Mouse (Mus musculus) liver, adult 2 months (tissue): ENCODE measurements around the gene Carm1. TPM values are rescaled to one million over a fixed set of nuclear protein-coding genes. Genes with fewer than 3 reads are reported as not detected.

Experiments
- DNase-seq: peaks from one replicate; pipeline ENCODE4 v3.0.0-alpha.2; 2011; ENCODE audit warnings: low read depth, low spot score; ENCODE audit errors: extremely low read depth
- H3K27ac ChIP-seq: fragments of 200-500 bp; replicated peaks from 2 replicates; pipeline ENCODE4 v1.5.1; 2012; ENCODE audit warnings: low read depth, mild to moderate bottlenecking, control low read depth, inconsistent platforms, low read length; ENCODE audit not compliant: insufficient read depth
- H3K27me3 ChIP-seq: fragments of 200-500 bp; 2 replicates; pipeline ENCODE4 v1.6.1; 2012; ENCODE audit warnings: mild to moderate bottlenecking, moderate library complexity, low read length, inconsistent platforms; ENCODE audit not compliant: control insufficient read depth, insufficient read depth
- H3K36me3 ChIP-seq: fragments of 200-500 bp; 2 replicates; pipeline ENCODE4 v1.6.1; 2012; ENCODE audit warnings: low read length, inconsistent platforms; ENCODE audit not compliant: control insufficient read depth, insufficient read depth
- H3K4me1 ChIP-seq: fragments of 200-500 bp; 2 replicates; pipeline ENCODE4 v1.6.1; 2011; ENCODE audit warnings: low read length; ENCODE audit not compliant: control insufficient read depth, insufficient read depth
- H3K4me3 ChIP-seq: fragments of 200-500 bp; 2 replicates; pipeline ENCODE4 v1.5.1; 2011; ENCODE audit warnings: low read depth, mild to moderate bottlenecking, control low read depth, low read length, moderate library complexity; ENCODE audit not compliant: insufficient read depth
- H3K79me2 ChIP-seq: fragments of 200-500 bp; 2 replicates; pipeline ENCODE4 v1.6.1; 2012; ENCODE audit warnings: inconsistent platforms, mild to moderate bottlenecking, low read length, moderate library complexity; ENCODE audit not compliant: control insufficient read depth, insufficient read depth
- H3K9ac ChIP-seq: fragments of 200-500 bp; 2 replicates; pipeline ENCODE4 v1.6.1; 2012; ENCODE audit warnings: low read depth, mild to moderate bottlenecking, control low read depth, inconsistent platforms, low read length
- CTCF ChIP-seq: fragments of 200-500 bp; IDR thresholded peaks from 2 replicates; pipeline ENCODE4 v1.5.1; 2011; ENCODE audit warnings: low read depth, low read length, control low read depth
- POLR2A ChIP-seq: fragments of 200-500 bp; IDR thresholded peaks from 2 replicates; pipeline ENCODE4 v1.6.1; 2011; ENCODE audit warnings: low read length, control low read depth; ENCODE audit not compliant: insufficient read depth; ENCODE audit errors: extremely low read depth
- WGBS: fragments of 180-500 bp; shearing (Covaris S2); methylation state at CpG from one replicate; pipeline ENCODE4 v1.1.7; 2018; 5-methylcytosine and 5-hydroxymethylcytosine counted together
- polyA plus RNA-seq: library from polyadenylated mRNA; depleted of rRNA; stranded (reverse); fragments of >200 nt; gene quantifications from 2 replicates; pipeline ENCODE4 v1.2.3, GENCODE M21; 2012; rRNA removed
- total RNA-seq: library from RNA; depleted of rRNA; stranded (reverse); fragments of >200 nt; gene quantifications from 2 replicates; pipeline ENCODE4 v1.2.3, GENCODE M21; 2014; rRNA removed

The Carm1 gene
- total RNA-seq (5.0 and 8.1 TPM in 2 replicates), polyA plus RNA-seq (23.4 and 28.5 TPM in 2 replicates)

- H3K27ac ChIP-seq, result peak within 1 kb of the TSS; percentile 75
- peaks cover 10% of the 10 kb centered on the region; the same call in 1 of the 2 replicates for H3K79me2 ChIP-seq
- no peaks in the 10 kb centered on the region for H3K36me3 ChIP-seq
- TF ChIP-seq POLR2A (no peak), CTCF (peak; percentile 65)
- H3K9ac ChIP-seq, result peak within 1 kb of the TSS; percentile 98
- H3K4me1 ChIP-seq, result peaks cover 2% of the 10 kb centered on the region
- DNase-seq, result no peak
- H3K4me3 ChIP-seq, result peak within 1 kb of the TSS; percentile 96
- H3K27me3 ChIP-seq, result no peaks in the 10 kb centered on the region
- 10% methylated on average over 52 of the region's 52 CpGs for WGBS
Measured at GRCm38 (mm10) chr9:21546789-21547074, at the start of gene Carm1. Gene Carm1 (plus strand): TSS chr9:21546894.

DNA sequence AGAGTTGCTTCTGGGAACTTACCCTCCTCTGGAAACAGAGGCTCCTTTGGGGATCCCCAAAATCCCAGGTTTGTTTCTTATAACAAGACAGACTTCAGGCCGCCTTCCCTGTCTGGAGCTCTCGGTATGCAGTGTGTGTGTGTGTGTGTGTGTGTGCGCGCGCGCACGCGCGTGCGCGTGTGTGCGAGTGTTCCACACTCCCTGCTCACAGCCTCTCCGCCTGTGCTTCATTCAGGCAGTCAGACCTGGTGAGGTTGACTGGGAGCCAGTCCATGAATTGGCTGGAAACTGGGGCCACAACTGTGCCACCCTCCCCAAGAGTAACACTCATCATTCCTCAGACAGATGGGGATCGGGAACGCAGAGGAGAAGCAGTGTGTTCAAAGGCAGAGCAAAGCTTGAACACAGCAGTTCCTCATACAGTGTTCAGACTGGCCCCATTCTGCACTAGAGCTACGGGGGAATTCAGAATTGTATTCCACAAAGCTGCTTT lies 49.6 kb upstream of the Carm1 start:
- WGBS, result 97% methylated on average over 16 of the region's 16 CpGs
- TF ChIP-seq POLR2A (no peak), CTCF (no peak)
- no peak for DNase-seq
- Histone ChIP-seq H3K9ac (no peak overlapping the region), H3K79me2 (no peaks in the 10 kb centered on the region), H3K4me3 (no peak overlapping the region), H3K4me1 (no peaks in the 10 kb centered on the region), H3K36me3 (peaks cover 7% of the 10 kb centered on the region), H3K27me3 (no peaks in the 10 kb centered on the region), H3K27ac (no peak overlapping the region)

GRCm38 (mm10) chr9:21497664-21498063 lies 49.0 kb upstream of the Carm1 start:
- no peak overlapping the region for H3K4me3 ChIP-seq
- H3K9ac ChIP-seq, result no peak overlapping the region
- TF ChIP-seq CTCF, result no peak
- TF ChIP-seq POLR2A, result no peak
- 88% methylated on average over 2 of the region's 2 CpGs for WGBS
- peaks cover 7% of the 10 kb centered on the region for H3K36me3 ChIP-seq
- H3K4me1 ChIP-seq, result no peaks in the 10 kb centered on the region
- no peak for DNase-seq
- no peak overlapping the region for H3K27ac ChIP-seq
- no peaks in the 10 kb centered on the region for H3K27me3 ChIP-seq
- no peaks in the 10 kb centered on the region for H3K79me2 ChIP-seq

GRCm38 (mm10) chr9:21498284-21498902 lies 48.3 kb upstream of the Carm1 start:
- no peak for DNase-seq
- 94% methylated on average over 12 of the region's 12 CpGs for WGBS
- Histone ChIP-seq H3K27ac (no peak overlapping the region), H3K36me3 (peaks cover 7% of the 10 kb centered on the region), H3K4me3 (no peak overlapping the region), H3K4me1 (no peaks in the 10 kb centered on the region), H3K79me2 (no peaks in the 10 kb centered on the region), H3K9ac (no peak overlapping the region), H3K27me3 (no peaks in the 10 kb centered on the region)
- TF ChIP-seq POLR2A (no peak), CTCF (no peak)

- Histone ChIP-seq H3K79me2 (no peaks in the 10 kb centered on the region), H3K27me3 (no peaks in the 10 kb centered on the region), H3K4me3 (no peak overlapping the region), H3K27ac (no peak overlapping the region), H3K4me1 (no peaks in the 10 kb centered on the region), H3K36me3 (peaks cover 11% of the 10 kb centered on the region), H3K9ac (no peak overlapping the region)
- TF ChIP-seq CTCF (no peak), POLR2A (no peak)
- DNase-seq, result no peak
- 95% methylated on average over 8 of the region's 8 CpGs for WGBS
Measured at GRCm38 (mm10) chr9:21503352-21503751, 43.3 kb upstream of the Carm1 start.

DNA sequence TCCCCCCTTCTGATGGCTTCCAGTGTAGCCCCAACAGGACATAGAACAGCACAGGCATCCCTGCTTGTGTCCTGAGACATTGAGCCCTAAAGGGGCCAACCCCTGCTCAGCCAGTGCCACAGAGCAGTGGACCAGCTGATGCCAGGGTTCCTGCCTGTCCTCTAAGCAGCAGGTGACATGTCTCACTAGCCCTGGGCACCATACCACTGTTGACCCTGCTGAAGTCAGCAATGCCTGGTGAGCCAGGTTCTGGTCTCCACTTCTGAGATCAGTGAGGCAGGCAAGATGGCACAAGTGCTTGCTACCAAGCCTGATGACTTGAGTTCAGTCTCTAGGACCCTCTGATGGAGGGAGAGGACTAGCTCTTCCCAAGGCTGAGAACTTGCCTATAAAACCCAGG lies 40.9 kb upstream of the Carm1 start:
- TF ChIP-seq CTCF (no peak), POLR2A (no peak)
- peaks cover 5% of the 10 kb centered on the region; the same call in 1 of the 2 replicates for H3K36me3 ChIP-seq

More for the DNA sequence above, 40.9 kb upstream of the Carm1 start:
- Histone ChIP-seq H3K27ac (no peak overlapping the region), H3K9ac (no peak overlapping the region), H3K4me1 (peaks cover 6% of the 10 kb centered on the region), H3K79me2 (no peaks in the 10 kb centered on the region), H3K4me3 (no peak overlapping the region), H3K27me3 (no peaks in the 10 kb centered on the region)
- no peak for DNase-seq
